Mouse (Mus musculus) brain, embryonic 14.5 days (tissue): ENCODE measurements around the gene Olfr1093.

Source experiments
- CTCF ChIP-seq: fragments of 200-500 bp; IDR thresholded peaks from 2 replicates; pipeline ENCODE4 v1.5.1; 2012; ENCODE audit warnings: inconsistent platforms, mild to moderate bottlenecking, moderate library complexity, borderline replicate concordance; ENCODE audit not compliant: insufficient read depth, insufficient read length; ENCODE audit errors: extremely low read depth
- POLR2A ChIP-seq: fragments of 200-500 bp; IDR thresholded peaks from 2 replicates; pipeline ENCODE4 v1.6.1; 2012; ENCODE audit warnings: mild to moderate bottlenecking, inconsistent platforms, borderline replicate concordance; ENCODE audit not compliant: poor library complexity, insufficient read depth, insufficient read length, severe bottlenecking; ENCODE audit errors: extremely low read depth

DNA sequence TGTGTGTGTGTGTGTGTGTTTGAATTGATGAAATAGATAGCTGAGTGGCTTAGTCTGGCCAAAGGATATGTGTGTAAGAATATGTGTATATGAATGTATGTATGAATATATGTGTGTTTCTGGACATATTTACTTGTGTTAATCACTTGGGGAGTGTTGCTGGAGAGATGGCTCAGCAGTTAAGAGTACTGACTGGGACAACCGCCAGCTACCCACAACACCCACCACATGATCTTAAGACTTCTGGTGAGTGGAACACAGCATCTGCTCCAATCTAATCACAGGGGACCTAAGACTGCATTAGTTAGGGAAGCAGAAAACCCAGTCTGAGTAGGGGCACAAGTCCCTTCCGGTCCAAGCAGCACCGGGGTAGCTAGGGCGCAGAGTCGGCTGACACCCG, 21.2 kb upstream of the Olfr1093 start:
- no peak for TF ChIP-seq POLR2A
- TF ChIP-seq CTCF = no peak
